Mouse (Mus musculus): Measurements from ENCODE around the gene P3h3.

The P3h3 gene

GRCm38 (mm10) chr6:124865766-124866362 lies 8.3 kb upstream of the P3h3 start:
- no peak for DNase-seq (ENCODE audit: low read depth)

- peak; percentile 71 for DNase-seq (ENCODE audit: low read depth)
Measured at GRCm38 (mm10) chr6:124863658-124864298, 6.2 kb upstream of the P3h3 start, which contains the start of gene Gpr162. Gpr162 (minus strand) TSS chr6:124863983.

- DNase-seq (ENCODE audit: low read depth) = no peak
Measured at GRCm38 (mm10) chr6:124863125-124863657, 5.6 kb upstream of the P3h3 start.

- DNase-seq (ENCODE audit: low read depth) = no peak
Measured at GRCm38 (mm10) chr6:124862406-124863124, 5.0 kb upstream of the P3h3 start.

GRCm38 (mm10) chr6:124861802-124862201 lies 4.2 kb upstream of the P3h3 start:
- DNase-seq (ENCODE audit: low read depth) = no peak

GRCm38 (mm10) chr6:124861266-124861665 lies 3.7 kb upstream of the P3h3 start:
- no peak for DNase-seq (ENCODE audit: low read depth)

- no peak for DNase-seq (ENCODE audit: low read depth)
Measured at GRCm38 (mm10) chr6:124860511-124860910, 3.0 kb upstream of the P3h3 start.

- peak; percentile 89 for DNase-seq (ENCODE audit: low read depth)
Measured at GRCm38 (mm10) chr6:124859725-124860124, 2.2 kb upstream of the P3h3 start.

GRCm38 (mm10) chr6:124858561-124859318 lies 1.2 kb upstream of the P3h3 start:
- DNase-seq (ENCODE audit: low read depth) = no peak

- no peak for DNase-seq (ENCODE audit: low read depth)
Measured at GRCm38 (mm10) chr6:124857840-124858530, 433 bp upstream of the P3h3 start.

- DNase-seq (ENCODE audit: low read depth) = peak; percentile 42
Measured at GRCm38 (mm10) chr6:124856321-124856720, 1.2 kb downstream of the P3h3 start.

- no peak for DNase-seq (ENCODE audit: low read depth)
Measured at GRCm38 (mm10) chr6:124854647-124855046, 2.9 kb downstream of the P3h3 start.

GRCm38 (mm10) chr6:124850535-124850934 lies 7.0 kb downstream of the P3h3 start:
- no peak for DNase-seq (ENCODE audit: low read depth)

- peak; percentile 96 for DNase-seq (ENCODE audit: low read depth)
Measured at GRCm38 (mm10) chr6:124847305-124847704, 10.2 kb downstream of the P3h3 start.

- no peak for DNase-seq (ENCODE audit: low read depth)
Measured at GRCm38 (mm10) chr6:124840241-124841167, 17.0 kb downstream of the P3h3 start, which contains the start of gene Gnb3. Gnb3 (minus strand) TSS chr6:124840275.

GRCm38 (mm10) chr6:124839805-124840204 lies 17.7 kb downstream of the P3h3 start:
- DNase-seq (ENCODE audit: low read depth) = no peak

GRCm38 (mm10) chr6:124836411-124836810 lies 21.1 kb downstream of the P3h3 start:
- no peak for DNase-seq (ENCODE audit: low read depth)

- no peak for DNase-seq (ENCODE audit: low read depth)
Measured at GRCm38 (mm10) chr6:124835531-124835930, 22.0 kb downstream of the P3h3 start.

- DNase-seq (ENCODE audit: low read depth) = no peak
Measured at GRCm38 (mm10) chr6:124834512-124835081, 23.0 kb downstream of the P3h3 start.

- no peak for DNase-seq (ENCODE audit: low read depth)
Measured at GRCm38 (mm10) chr6:124831649-124832048, 25.9 kb downstream of the P3h3 start.

Data from induced T-regulatory cell, adult 2 months (primary cell).